Mouse (Mus musculus): ENCODE measurements at regions not wholly inside any gene's neighbourhood (a gene's known extent, or its start where the extent isn't known, plus 50 kb on each side); places are given as distances from the start of the nearest gene placed in this dataset.
A peak's percentile ranks its signal among the peaks of the same experiment; 100 is the strongest.

DNA sequence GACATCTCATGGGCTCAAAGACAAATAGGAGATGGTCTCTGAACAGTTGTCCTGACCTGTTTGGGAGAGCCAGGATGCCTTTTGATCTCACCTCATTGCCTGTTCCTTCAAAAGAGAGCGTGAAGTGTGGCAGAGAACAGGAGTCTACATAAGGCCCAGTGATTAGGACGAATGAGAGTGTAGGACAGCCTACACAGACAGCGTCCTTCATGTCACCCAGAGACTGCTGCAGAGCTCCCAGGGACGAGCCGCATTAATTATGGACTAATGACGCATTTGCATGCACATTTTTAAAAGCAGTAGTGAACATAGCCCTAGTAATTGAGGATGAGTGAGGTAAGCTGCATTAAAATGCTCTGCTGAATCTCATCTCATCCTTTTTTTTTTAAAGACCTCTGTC is 218.5 kb upstream of the Id4 start:
- Histone ChIP-seq H3K4me1 (replicated peaks; ENCODE audit: control insufficient read depth, insufficient read depth, low read length) (no peaks in the 10 kb centered on the region), H3K9me3 (ENCODE audit: control insufficient read depth, low read length) (no peaks in the 10 kb centered on the region), H3K36me3 (ENCODE audit: control insufficient read depth, insufficient read depth, low read length) (no peaks in the 10 kb centered on the region), H3K4me3 (ENCODE audit: low read length) (no peak overlapping the region), H3K27ac (ENCODE audit: low read length) (no peak overlapping the region), H3K4me2 (ENCODE audit: low read depth, low read length) (no peak overlapping the region), H3K27me3 (ENCODE audit: control insufficient read depth, insufficient read depth, low read depth, low read length) (no peaks in the 10 kb centered on the region), H3K9ac (ENCODE audit: low read length) (no peak overlapping the region)
- ATAC-seq (ENCODE audit: low read depth), result no peak
- WGBS, result 83% methylated on average over 6 of the region's 6 CpGs

DNA sequence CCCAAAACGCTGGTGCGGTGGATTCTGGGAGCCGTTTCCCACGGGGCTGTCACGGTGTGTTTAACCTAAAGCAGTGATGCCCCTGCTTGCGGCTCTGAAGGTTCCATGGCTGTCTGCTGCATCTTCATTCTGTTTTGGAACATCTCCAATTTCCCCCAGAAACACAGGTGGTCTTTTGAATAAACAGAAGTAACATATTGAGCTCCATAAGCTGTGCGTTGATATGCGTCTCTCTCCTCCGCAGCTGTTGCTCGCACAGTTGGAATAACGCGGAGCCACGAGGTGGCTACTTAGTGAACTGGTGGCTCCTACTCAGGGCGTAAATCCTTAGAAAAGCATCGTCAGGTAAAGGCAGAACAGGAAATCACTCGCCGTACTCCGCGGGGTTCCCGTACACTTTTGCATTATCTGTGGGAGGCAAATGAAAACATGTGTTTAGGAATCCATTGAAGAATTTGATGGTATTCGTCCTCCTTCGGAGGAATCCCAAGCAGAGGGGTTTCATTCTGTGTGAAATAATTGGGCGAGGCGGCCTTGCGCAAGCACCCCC is 214.8 kb upstream of the Id4 start:
- no peak overlapping the region for H3K9ac ChIP-seq (ENCODE audit: low read length)
- no peaks in the 10 kb centered on the region for H3K36me3 ChIP-seq (ENCODE audit: control insufficient read depth, insufficient read depth, low read length)
- H3K4me1 ChIP-seq (replicated peaks; ENCODE audit: control insufficient read depth, insufficient read depth, low read length), result no peaks in the 10 kb centered on the region
- no peaks in the 10 kb centered on the region for H3K27me3 ChIP-seq (ENCODE audit: control insufficient read depth, insufficient read depth, low read depth, low read length)
- H3K27ac ChIP-seq (ENCODE audit: low read length), result no peak overlapping the region
- no peak for ATAC-seq (ENCODE audit: low read depth)
- no peak overlapping the region for H3K4me2 ChIP-seq (ENCODE audit: low read depth, low read length)
- 64% methylated on average over 25 of the region's 25 CpGs for WGBS
- no peak overlapping the region for H3K4me3 ChIP-seq (ENCODE audit: low read length)
- no peaks in the 10 kb centered on the region for H3K9me3 ChIP-seq (ENCODE audit: control insufficient read depth, low read length)

DNA sequence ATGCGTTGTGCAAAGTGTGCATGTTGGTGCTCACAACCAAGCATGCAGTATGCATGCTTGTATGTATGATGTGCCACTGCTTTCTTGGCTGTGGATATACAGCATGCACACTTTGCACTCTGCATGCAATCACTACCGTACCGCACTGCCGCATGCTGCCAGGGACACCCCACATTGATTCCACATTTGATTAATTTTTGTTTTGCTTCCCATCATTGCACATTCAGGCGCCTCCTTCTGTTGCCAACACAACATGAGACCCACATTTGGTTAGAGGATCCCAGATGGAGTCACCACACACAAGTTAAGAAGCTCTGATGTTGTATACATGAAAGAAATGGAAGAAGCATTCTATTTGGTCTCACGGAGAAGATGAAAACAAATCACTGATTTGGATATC is 211.2 kb upstream of the Id4 start:
- Histone ChIP-seq H3K9ac (ENCODE audit: low read length) (no peak overlapping the region), H3K27ac (ENCODE audit: low read length) (no peak overlapping the region), H3K4me1 (replicated peaks; ENCODE audit: control insufficient read depth, insufficient read depth, low read length) (no peaks in the 10 kb centered on the region), H3K4me3 (ENCODE audit: low read length) (no peak overlapping the region), H3K27me3 (ENCODE audit: control insufficient read depth, insufficient read depth, low read depth, low read length) (no peaks in the 10 kb centered on the region), H3K36me3 (ENCODE audit: control insufficient read depth, insufficient read depth, low read length) (no peaks in the 10 kb centered on the region), H3K4me2 (ENCODE audit: low read depth, low read length) (no peak overlapping the region), H3K9me3 (ENCODE audit: control insufficient read depth, low read length) (no peaks in the 10 kb centered on the region)
- ATAC-seq (ENCODE audit: low read depth), result no peak
- 87% methylated on average over 6 of the region's 6 CpGs for WGBS

DNA sequence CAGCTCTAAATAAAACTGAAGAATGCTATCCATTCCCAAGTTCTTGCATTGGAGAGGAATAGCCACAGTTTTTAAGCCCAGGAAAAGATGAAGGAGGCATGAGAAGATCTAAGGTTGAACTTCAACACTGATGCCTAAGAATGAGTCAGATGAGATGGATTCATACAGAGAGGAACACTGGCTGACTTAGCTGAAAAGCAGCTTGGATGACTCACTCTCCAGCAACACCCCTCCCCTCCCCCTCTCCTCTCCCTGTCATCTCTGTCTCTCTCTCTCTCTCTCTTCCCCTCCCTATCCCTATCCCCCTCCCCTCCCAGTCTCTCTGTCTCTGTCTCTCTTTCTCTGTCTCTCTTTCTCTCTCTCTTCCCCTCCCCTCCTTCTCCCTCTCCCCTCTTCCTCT is 186.4 kb upstream of the Id4 start:
- no peaks in the 10 kb centered on the region for H3K36me3 ChIP-seq (ENCODE audit: control insufficient read depth, insufficient read depth, low read length)
- H3K4me3 ChIP-seq (ENCODE audit: low read length), result no peak overlapping the region
- H3K4me2 ChIP-seq (ENCODE audit: low read depth, low read length), result no peak overlapping the region
- peaks cover 3% of the 10 kb centered on the region; the same call in 1 of the 2 replicates for H3K4me1 ChIP-seq (replicated peaks; ENCODE audit: control insufficient read depth, insufficient read depth, low read length)
- H3K9ac ChIP-seq (ENCODE audit: low read length), result no peak overlapping the region
- peak; percentile 64 for ATAC-seq (ENCODE audit: low read depth)
- no peaks in the 10 kb centered on the region for H3K27me3 ChIP-seq (ENCODE audit: control insufficient read depth, insufficient read depth, low read depth, low read length)
- no peaks in the 10 kb centered on the region for H3K9me3 ChIP-seq (ENCODE audit: control insufficient read depth, low read length)
- H3K27ac ChIP-seq (ENCODE audit: low read length), result no peak overlapping the region

DNA sequence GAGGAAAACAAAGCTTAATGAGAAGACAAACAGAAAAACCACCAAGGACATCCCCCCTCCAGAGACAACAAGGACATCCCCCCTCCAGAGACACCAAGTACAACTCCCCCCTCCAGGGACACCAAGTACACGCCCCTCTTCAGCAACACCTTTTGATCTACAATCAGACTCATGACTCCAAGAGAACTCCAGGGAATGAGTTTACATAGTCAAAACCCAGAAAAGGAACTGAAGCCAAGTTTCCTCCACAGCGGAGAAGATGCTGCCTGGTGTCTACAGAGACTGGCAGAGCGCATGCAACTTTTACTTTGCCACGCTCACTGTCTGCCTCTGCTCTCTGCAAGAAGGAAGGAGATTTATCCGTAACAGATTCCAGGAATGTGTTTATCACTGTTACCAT is 185.7 kb upstream of the Id4 start:
- Histone ChIP-seq H3K27ac (ENCODE audit: low read length) (no peak overlapping the region), H3K36me3 (ENCODE audit: control insufficient read depth, insufficient read depth, low read length) (no peaks in the 10 kb centered on the region), H3K4me3 (ENCODE audit: low read length) (no peak overlapping the region), H3K27me3 (ENCODE audit: control insufficient read depth, insufficient read depth, low read depth, low read length) (no peaks in the 10 kb centered on the region), H3K4me2 (ENCODE audit: low read depth, low read length) (no peak overlapping the region), H3K4me1 (replicated peaks; ENCODE audit: control insufficient read depth, insufficient read depth, low read length) (peaks cover 3% of the 10 kb centered on the region; the same call in 1 of the 2 replicates), H3K9ac (ENCODE audit: low read length) (no peak overlapping the region), H3K9me3 (ENCODE audit: control insufficient read depth, low read length) (no peaks in the 10 kb centered on the region)
- WGBS, result 34% methylated on average over 5 of the region's 5 CpGs
- ATAC-seq (ENCODE audit: low read depth), result peak; percentile 71; the same call in 1 of the 2 replicates

DNA sequence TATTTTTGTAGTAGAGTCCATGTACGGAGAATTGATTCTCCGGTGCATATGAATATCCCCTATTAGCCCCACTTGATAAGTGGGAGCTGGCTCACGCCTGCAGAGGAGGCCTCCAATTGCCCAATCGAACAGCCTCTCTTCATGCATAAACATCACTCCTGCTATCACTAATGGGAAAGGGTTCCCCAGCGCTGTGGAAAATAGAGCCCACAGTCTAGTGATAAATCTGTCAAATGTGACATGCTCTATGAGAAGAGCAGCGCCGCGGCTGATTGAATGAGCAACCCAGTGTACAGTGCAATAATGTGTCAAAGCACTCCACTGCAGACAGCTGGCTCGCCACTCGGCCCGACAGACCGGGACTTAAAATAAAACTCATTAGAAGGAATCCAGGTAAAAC is 182.8 kb upstream of the Id4 start:
- Histone ChIP-seq H3K4me2 (ENCODE audit: low read depth, low read length) (no peak overlapping the region), H3K9ac (ENCODE audit: low read length) (no peak overlapping the region), H3K4me1 (replicated peaks; ENCODE audit: control insufficient read depth, insufficient read depth, low read length) (peaks cover 3% of the 10 kb centered on the region; the same call in 1 of the 2 replicates), H3K4me3 (ENCODE audit: low read length) (no peak overlapping the region), H3K36me3 (ENCODE audit: control insufficient read depth, insufficient read depth, low read length) (no peaks in the 10 kb centered on the region), H3K27me3 (ENCODE audit: control insufficient read depth, insufficient read depth, low read depth, low read length) (no peaks in the 10 kb centered on the region), H3K27ac (ENCODE audit: low read length) (no peak overlapping the region), H3K9me3 (ENCODE audit: control insufficient read depth, low read length) (no peaks in the 10 kb centered on the region)
- 51% methylated on average over 12 of the region's 12 CpGs for WGBS
- no peak for ATAC-seq (ENCODE audit: low read depth)

DNA sequence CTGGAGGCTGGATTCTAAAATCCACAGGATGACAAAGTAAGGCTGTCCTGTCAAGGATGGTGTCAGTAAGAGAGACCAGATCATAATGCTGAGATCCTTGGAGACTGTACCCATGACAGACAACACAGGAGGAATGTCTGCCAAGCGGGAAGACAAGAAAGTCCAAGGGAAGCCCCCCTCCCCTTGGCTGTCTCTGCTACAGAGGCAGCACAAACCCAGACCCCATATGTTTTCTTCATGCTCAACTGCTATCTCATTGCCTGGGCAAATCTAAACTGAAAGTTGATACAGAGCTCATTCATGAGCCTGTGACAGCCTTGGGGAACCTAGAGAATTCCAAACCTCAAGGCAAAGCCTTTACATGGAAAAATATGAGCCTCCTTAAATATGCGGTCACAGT is 177.7 kb upstream of the Id4 start:
- H3K9me3 ChIP-seq (ENCODE audit: control insufficient read depth, low read length), result no peaks in the 10 kb centered on the region
- H3K27ac ChIP-seq (ENCODE audit: low read length), result no peak overlapping the region
- H3K27me3 ChIP-seq (ENCODE audit: control insufficient read depth, insufficient read depth, low read depth, low read length), result no peaks in the 10 kb centered on the region
- H3K4me2 ChIP-seq (ENCODE audit: low read depth, low read length), result no peak overlapping the region
- no peaks in the 10 kb centered on the region for H3K36me3 ChIP-seq (ENCODE audit: control insufficient read depth, insufficient read depth, low read length)
- no peak for ATAC-seq (ENCODE audit: low read depth)
- H3K4me1 ChIP-seq (replicated peaks; ENCODE audit: control insufficient read depth, insufficient read depth, low read length), result no peaks in the 10 kb centered on the region; the same call in 1 of the 2 replicates
- 38% methylated on average over 2 of the region's 2 CpGs for WGBS
- no peak overlapping the region for H3K4me3 ChIP-seq (ENCODE audit: low read length)
- no peak overlapping the region for H3K9ac ChIP-seq (ENCODE audit: low read length)

DNA sequence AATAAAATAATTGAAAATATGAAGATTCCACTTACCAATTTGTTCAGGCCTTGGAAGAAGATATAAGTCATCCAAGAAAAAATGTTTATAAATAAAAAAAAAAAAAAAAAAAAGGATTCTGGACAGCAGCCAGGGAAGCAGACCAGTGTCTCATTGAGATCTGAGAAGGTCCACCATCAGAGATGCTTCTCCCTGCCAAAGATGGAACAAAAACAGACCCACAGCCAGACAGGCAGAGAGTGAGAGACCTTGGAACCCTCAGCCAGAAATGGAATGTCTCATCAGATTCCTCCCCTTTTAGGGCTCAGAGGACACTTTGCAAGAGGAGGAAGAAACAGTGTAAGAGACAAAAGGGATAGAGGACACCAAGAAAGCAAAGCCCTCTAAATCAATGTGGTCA is 177.2 kb upstream of the Id4 start:
- Histone ChIP-seq H3K27me3 (ENCODE audit: control insufficient read depth, insufficient read depth, low read depth, low read length) (no peaks in the 10 kb centered on the region), H3K9ac (ENCODE audit: low read length) (no peak overlapping the region), H3K27ac (ENCODE audit: low read length) (no peak overlapping the region), H3K9me3 (ENCODE audit: control insufficient read depth, low read length) (no peaks in the 10 kb centered on the region), H3K4me2 (ENCODE audit: low read depth, low read length) (no peak overlapping the region), H3K4me1 (replicated peaks; ENCODE audit: control insufficient read depth, insufficient read depth, low read length) (no peaks in the 10 kb centered on the region), H3K36me3 (ENCODE audit: control insufficient read depth, insufficient read depth, low read length) (no peaks in the 10 kb centered on the region), H3K4me3 (ENCODE audit: low read length) (no peak overlapping the region)
- ATAC-seq (ENCODE audit: low read depth), result peak; percentile 66; the same call in 1 of the 2 replicates

DNA sequence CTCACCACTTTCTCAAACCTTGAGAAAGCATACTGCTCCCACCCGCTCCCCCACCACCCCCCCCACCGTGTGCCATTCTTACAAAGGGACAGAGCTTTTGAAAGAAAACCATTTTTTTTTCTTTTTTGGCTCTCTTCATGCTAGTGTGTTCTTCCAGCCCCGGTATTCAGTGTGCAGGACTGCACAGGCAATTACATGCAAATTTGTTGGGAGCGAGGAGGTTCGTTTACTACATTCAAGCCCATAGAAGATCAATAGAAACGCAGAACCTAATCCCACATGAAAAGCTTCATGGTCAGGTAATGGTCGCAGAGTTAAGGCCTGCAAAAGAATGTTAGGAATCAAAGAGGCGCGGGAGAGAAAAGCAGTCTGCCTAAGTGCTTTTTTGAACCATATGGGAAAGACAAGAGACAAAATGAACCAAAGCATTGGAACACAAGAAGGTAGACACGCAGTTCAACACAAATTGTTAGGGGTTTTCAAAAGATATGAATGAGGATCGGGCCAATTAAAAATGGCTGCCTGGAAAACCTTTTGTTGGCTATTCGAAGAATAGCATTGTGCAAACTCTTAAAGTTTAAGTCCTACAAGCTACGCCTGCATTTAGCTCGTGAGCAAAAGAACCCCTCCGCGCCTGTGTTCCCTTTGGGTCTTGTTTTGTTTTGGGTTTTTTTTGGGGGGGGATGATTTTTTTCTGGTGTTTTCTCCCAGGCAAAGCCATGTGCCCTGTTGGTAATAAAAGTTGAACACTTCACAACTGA is 166.6 kb upstream of the Id4 start:
- WGBS, result 85% methylated on average over 16 of the region's 16 CpGs
- ATAC-seq (ENCODE audit: low read depth), result no peak

More for the DNA sequence above, 166.6 kb upstream of the Id4 start:
- Histone ChIP-seq H3K4me1 (replicated peaks; ENCODE audit: control insufficient read depth, insufficient read depth, low read length) (no peaks in the 10 kb centered on the region), H3K4me2 (ENCODE audit: low read depth, low read length) (no peak overlapping the region), H3K4me3 (ENCODE audit: low read length) (no peak overlapping the region), H3K27ac (ENCODE audit: low read length) (no peak overlapping the region), H3K9me3 (ENCODE audit: control insufficient read depth, low read length) (no peaks in the 10 kb centered on the region), H3K9ac (ENCODE audit: low read length) (no peak overlapping the region), H3K27me3 (ENCODE audit: control insufficient read depth, insufficient read depth, low read depth, low read length) (no peaks in the 10 kb centered on the region), H3K36me3 (ENCODE audit: control insufficient read depth, insufficient read depth, low read length) (no peaks in the 10 kb centered on the region)

Data from lung, embryonic 16.5 days (tissue).